Mouse (Mus musculus): ENCODE measurements around the gene Otud3. TPM values are rescaled to one million over a fixed set of nuclear protein-coding genes. Genes with fewer than 3 reads are reported as not detected.

The Otud3 gene
- polyA plus RNA-seq, 2 experiments: 0.94 to 1.5 TPM

- H3K27ac ChIP-seq: no peak overlapping the region
- H3K36me3 ChIP-seq (replicated peaks; ENCODE audit: control insufficient read depth, insufficient read depth, low read depth): no peaks in the 10 kb centered on the region
- no peak overlapping the region for H3K4me2 ChIP-seq (ENCODE audit: low read depth)
- H3K4me1 ChIP-seq (replicated peaks; ENCODE audit: control insufficient read depth in 2 of 2, insufficient read depth in 2 of 2, low read length in 1 of 2): no peaks in the 10 kb centered on the region
- TF ChIP-seq CTCF (IDR thresholded peaks at IDR 0.05; ENCODE audit: low read depth) (peak; percentile 87), EP300 (IDR thresholded peaks at IDR 0.05; ENCODE audit: low read depth) (no peak)
- H3K9ac ChIP-seq (replicated peaks): no peak overlapping the region
- ATAC-seq (ENCODE audit: insufficient read depth): no peak
- peak; percentile 40 to 51 (median 47) for DNase-seq (ENCODE audit: low read depth in 3 of 3, low spot score in 3 of 3)
- no peaks in the 10 kb centered on the region; the same call in 1 of the 2 replicates for H3K27me3 ChIP-seq (ENCODE audit: control insufficient read depth, insufficient read depth, low read length)
- 3% methylated on average over 6 of the region's 6 CpGs for WGBS (ENCODE audit: insufficient replicate concordance)
- H3K9me3 ChIP-seq (ENCODE audit: control insufficient read depth, low read length): no peaks in the 10 kb centered on the region
- no peak overlapping the region for H3K4me3 ChIP-seq (ENCODE audit: insufficient read depth in 1 of 2, low read depth in 2 of 2, low read length in 2 of 2)
Observed at GRCm38 (mm10) chr4:138884261-138884660, 29.5 kb downstream of the Otud3 start.

DNA sequence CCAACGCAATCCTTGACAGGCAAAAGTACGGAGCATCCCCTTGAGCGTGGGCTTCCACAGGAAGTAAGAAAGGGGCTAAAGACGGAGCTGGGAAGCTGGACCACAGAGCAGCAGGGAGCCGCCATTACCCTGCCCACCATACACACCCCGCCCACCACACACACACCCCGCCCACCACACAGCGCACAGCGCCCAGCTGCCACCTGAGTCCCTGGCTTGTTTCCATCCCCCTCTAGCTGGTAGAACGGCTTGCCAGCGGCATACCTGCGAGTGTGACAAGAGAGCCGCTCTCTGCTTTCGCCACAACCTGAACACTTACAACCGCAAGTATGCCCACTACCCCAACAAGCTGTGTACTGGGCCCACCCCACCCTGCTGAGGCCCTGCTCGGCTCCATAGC is 31.6 kb downstream of the Otud3 start:
- Histone ChIP-seq H3K4me3 (ENCODE audit: insufficient read depth in 1 of 2, low read depth in 2 of 2, low read length in 2 of 2) (no peak overlapping the region), H3K9ac (replicated peaks) (no peak overlapping the region), H3K27me3 (ENCODE audit: control insufficient read depth, insufficient read depth, low read length) (no peaks in the 10 kb centered on the region; the same call in 1 of the 2 replicates), H3K9me3 (ENCODE audit: control insufficient read depth, low read length) (no peaks in the 10 kb centered on the region), H3K27ac (no peak overlapping the region), H3K36me3 (replicated peaks; ENCODE audit: control insufficient read depth, insufficient read depth, low read depth) (no peaks in the 10 kb centered on the region), H3K4me2 (ENCODE audit: low read depth) (no peak overlapping the region), H3K4me1 (replicated peaks; ENCODE audit: control insufficient read depth in 2 of 2, insufficient read depth in 2 of 2, low read length in 1 of 2) (no peaks in the 10 kb centered on the region)
- no peak for DNase-seq (ENCODE audit: low read depth in 3 of 3, low spot score in 3 of 3)
- TF ChIP-seq CTCF (IDR thresholded peaks at IDR 0.05; ENCODE audit: low read depth): no peak
- no peak for TF ChIP-seq EP300 (IDR thresholded peaks at IDR 0.05; ENCODE audit: low read depth)
- WGBS (ENCODE audit: insufficient replicate concordance): 11% methylated on average over 16 of the region's 16 CpGs
- ATAC-seq (ENCODE audit: insufficient read depth): no peak

DNA sequence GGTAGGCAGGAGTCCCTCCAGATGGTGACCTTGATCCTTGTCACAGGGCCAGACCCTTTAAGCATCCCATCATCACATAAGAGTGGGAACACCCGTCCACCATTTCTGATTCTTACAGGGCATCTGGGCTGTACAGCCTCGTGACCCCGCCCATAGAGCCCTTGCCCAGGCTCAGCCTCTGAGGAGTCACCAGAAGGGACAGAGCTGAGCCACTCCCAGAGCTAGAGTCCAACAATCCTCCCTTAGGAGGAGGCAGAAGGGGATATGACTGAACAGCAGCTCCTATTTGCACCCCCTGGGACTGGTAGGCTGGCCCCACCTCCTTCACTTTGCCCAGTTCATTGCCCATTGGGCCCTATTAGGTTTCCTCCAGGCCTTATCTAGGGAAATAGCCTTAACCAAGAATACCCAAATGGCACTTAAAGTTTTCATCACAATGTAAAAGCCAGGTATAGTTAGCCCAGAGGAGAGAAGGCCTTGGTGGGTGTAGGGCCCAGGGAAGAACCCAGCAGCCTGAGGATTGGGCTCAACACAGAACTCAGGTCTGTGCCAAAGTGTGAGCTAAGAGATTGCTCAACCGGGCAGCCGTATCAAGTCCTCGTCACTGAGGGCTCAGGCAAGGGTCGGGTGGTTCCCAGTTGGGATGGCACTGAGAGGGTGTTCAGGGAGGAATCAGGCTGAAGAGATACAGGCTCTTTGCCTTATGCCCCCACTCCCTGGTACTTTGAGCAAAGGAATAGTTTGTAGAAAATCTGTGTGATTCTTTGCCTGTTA is 32.7 kb downstream of the Otud3 start:
- no peaks in the 10 kb centered on the region for H3K9me3 ChIP-seq (ENCODE audit: control insufficient read depth, low read length)
- H3K9ac ChIP-seq (replicated peaks): no peak overlapping the region
- DNase-seq (ENCODE audit: low read depth in 3 of 3, low spot score in 3 of 3) (no peak), ATAC-seq (ENCODE audit: insufficient read depth) (no peak)
- H3K4me3 ChIP-seq (ENCODE audit: insufficient read depth in 1 of 2, low read depth in 2 of 2, low read length in 2 of 2): no peak overlapping the region
- H3K27me3 ChIP-seq (ENCODE audit: control insufficient read depth, insufficient read depth, low read length): no peaks in the 10 kb centered on the region; the same call in 1 of the 2 replicates
- H3K27ac ChIP-seq: no peak overlapping the region
- TF ChIP-seq CTCF (IDR thresholded peaks at IDR 0.05; ENCODE audit: low read depth): no peak
- no peak for TF ChIP-seq EP300 (IDR thresholded peaks at IDR 0.05; ENCODE audit: low read depth)
- H3K4me1 ChIP-seq (replicated peaks; ENCODE audit: control insufficient read depth in 2 of 2, insufficient read depth in 2 of 2, low read length in 1 of 2): no peaks in the 10 kb centered on the region
- WGBS (ENCODE audit: insufficient replicate concordance): 64% methylated on average over 7 of the region's 7 CpGs
- no peak overlapping the region for H3K4me2 ChIP-seq (ENCODE audit: low read depth)
- no peaks in the 10 kb centered on the region for H3K36me3 ChIP-seq (replicated peaks; ENCODE audit: control insufficient read depth, insufficient read depth, low read depth)

DNA sequence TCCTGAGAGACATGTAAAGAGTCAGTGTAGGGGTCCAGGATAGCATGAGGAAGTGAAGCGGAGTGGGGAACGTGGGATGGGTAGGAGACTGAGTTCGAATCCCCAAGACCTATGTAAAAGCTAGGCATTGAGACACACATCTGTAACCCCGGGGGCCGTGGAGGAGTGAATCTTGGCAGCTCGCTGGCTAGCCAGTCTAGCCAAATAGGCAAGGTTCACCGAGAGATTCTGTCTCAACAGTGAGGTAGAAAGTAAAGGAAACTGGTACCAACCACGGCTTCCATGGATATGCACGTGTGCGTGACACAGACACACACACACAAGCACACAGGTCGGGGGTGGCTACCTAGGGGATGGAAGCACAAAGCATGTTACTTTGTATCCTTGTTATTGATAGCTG is 33.9 kb downstream of the Otud3 start:
- WGBS (ENCODE audit: insufficient replicate concordance): 67% methylated on average over 11 of the region's 11 CpGs
- Histone ChIP-seq H3K9ac (replicated peaks) (no peak overlapping the region), H3K9me3 (ENCODE audit: control insufficient read depth, low read length) (no peaks in the 10 kb centered on the region), H3K27ac (no peak overlapping the region), H3K4me3 (ENCODE audit: insufficient read depth in 1 of 2, low read depth in 2 of 2, low read length in 2 of 2) (no peak overlapping the region), H3K36me3 (replicated peaks; ENCODE audit: control insufficient read depth, insufficient read depth, low read depth) (no peaks in the 10 kb centered on the region), H3K4me2 (ENCODE audit: low read depth) (no peak overlapping the region), H3K27me3 (ENCODE audit: control insufficient read depth, insufficient read depth, low read length) (no peaks in the 10 kb centered on the region; the same call in 1 of the 2 replicates), H3K4me1 (replicated peaks; ENCODE audit: control insufficient read depth in 2 of 2, insufficient read depth in 2 of 2, low read length in 1 of 2) (no peaks in the 10 kb centered on the region)
- TF ChIP-seq CTCF (IDR thresholded peaks at IDR 0.05; ENCODE audit: low read depth) (no peak), EP300 (IDR thresholded peaks at IDR 0.05; ENCODE audit: low read depth) (no peak)
- DNase-seq (ENCODE audit: low read depth in 3 of 3, low spot score in 3 of 3): no peak
- ATAC-seq (ENCODE audit: insufficient read depth): no peak

GRCm38 (mm10) chr4:138878783-138879182 is 35.0 kb downstream of the Otud3 start:
- WGBS (ENCODE audit: insufficient replicate concordance): 45% methylated on average over 8 of the region's 8 CpGs

More at GRCm38 (mm10) chr4:138878783-138879182, 35.0 kb downstream of the Otud3 start:
- no peaks in the 10 kb centered on the region for H3K4me1 ChIP-seq (replicated peaks; ENCODE audit: control insufficient read depth in 2 of 2, insufficient read depth in 2 of 2, low read length in 1 of 2)
- H3K4me3 ChIP-seq (ENCODE audit: insufficient read depth in 1 of 2, low read depth in 2 of 2, low read length in 2 of 2): no peak overlapping the region
- DNase-seq (ENCODE audit: low read depth in 3 of 3, low spot score in 3 of 3) (no peak), ATAC-seq (ENCODE audit: insufficient read depth) (no peak)
- no peak overlapping the region for H3K4me2 ChIP-seq (ENCODE audit: low read depth)
- H3K27me3 ChIP-seq (ENCODE audit: control insufficient read depth, insufficient read depth, low read length): no peaks in the 10 kb centered on the region; the same call in 1 of the 2 replicates
- no peaks in the 10 kb centered on the region for H3K9me3 ChIP-seq (ENCODE audit: control insufficient read depth, low read length)
- no peak for TF ChIP-seq EP300 (IDR thresholded peaks at IDR 0.05; ENCODE audit: low read depth)
- H3K36me3 ChIP-seq (replicated peaks; ENCODE audit: control insufficient read depth, insufficient read depth, low read depth): no peaks in the 10 kb centered on the region
- H3K9ac ChIP-seq (replicated peaks): no peak overlapping the region
- H3K27ac ChIP-seq: no peak overlapping the region

All from liver, embryonic 14.5 days (tissue).